Mouse (Mus musculus) limb, embryonic 11.5 days (tissue): ENCODE results near the gene Tedc1. TPM values are rescaled to one million over a fixed set of nuclear protein-coding genes. Genes with fewer than 3 reads are reported as not detected.

ENCODE experiments used
- ATAC-seq: fragments of 200-750 bp; cut with Nextera tagmentation; 2 replicates; pipeline ENCODE4 v1.8.0; 2017; ENCODE audit warnings: low read depth; ENCODE audit not compliant: insufficient number of reproducible peaks, low FRiP score, low TSS enrichment
- DNase-seq: peaks from one replicate; pipeline ENCODE4 v3.0.0-alpha.2; 2015; ENCODE audit warnings: low spot score
- H3K27ac ChIP-seq: fragments of 300-500 bp; sonication (generic); replicated peaks from 2 replicates; pipeline ENCODE4 v1.5.1; 2014; ENCODE audit warnings: low read depth, mild to moderate bottlenecking, low read length
- H3K27me3 ChIP-seq: fragments of 300-500 bp; sonication (generic); 2 replicates; pipeline ENCODE4 v1.6.1; 2014; ENCODE audit warnings: mild to moderate bottlenecking, low read length, mixed read lengths; ENCODE audit not compliant: control insufficient read depth, insufficient read depth
- H3K36me3 ChIP-seq: fragments of 300-500 bp; sonication (generic); 2 replicates; pipeline ENCODE4 v1.6.1; 2014; ENCODE audit warnings: mild to moderate bottlenecking, low read length, moderate library complexity, mixed read lengths; ENCODE audit not compliant: control insufficient read depth, insufficient read depth
- H3K4me1 ChIP-seq: fragments of 300-500 bp; sonication (generic); 2 replicates; pipeline ENCODE4 v1.6.1; 2014; ENCODE audit warnings: low read length, mixed read lengths; ENCODE audit not compliant: control insufficient read depth, insufficient read depth
- H3K4me2 ChIP-seq: fragments of 300-500 bp; sonication (generic); 2 replicates; pipeline ENCODE4 v1.6.1; 2014; ENCODE audit warnings: low read depth, mild to moderate bottlenecking, moderate library complexity; ENCODE audit not compliant: severe bottlenecking
- H3K4me3 ChIP-seq: fragments of 300-500 bp; sonication (generic); 2 replicates; pipeline ENCODE4 v1.5.1; 2014; ENCODE audit warnings: low read depth, low read length
- H3K9ac ChIP-seq: fragments of 300-500 bp; sonication (generic); 2 replicates; pipeline ENCODE4 v1.6.1; 2014; ENCODE audit warnings: mild to moderate bottlenecking, low read length
- H3K9me3 ChIP-seq: fragments of 300-500 bp; sonication (generic); 2 replicates; pipeline ENCODE4 v1.6.1; 2016; ENCODE audit warnings: low read length; ENCODE audit not compliant: control insufficient read depth
- WGBS: fragments of 180-500 bp; shearing (Covaris S2); extraction: QIAGEN DNeasy Blood & Tissue Kit; methylation state at CpG from one replicate; pipeline ENCODE4 v1.1.7; 2014; 5-methylcytosine and 5-hydroxymethylcytosine counted together
- polyA plus RNA-seq: library from polyadenylated mRNA; unstranded; fragments of >200 nt; fragmentation: Nextera tagmentation; extraction: Ambion mirVana; gene quantifications from 2 replicates; pipeline ENCODE4 v1.2.1, GENCODE M21; 2014

Gene Tedc1
- polyA plus RNA-seq, 1 experiment from 2014 or later = 39.9 TPM

GRCm38 (mm10) chr12:113168031-113168536 is 11.9 kb downstream of the Tedc1 start:
- no peak overlapping the region for H3K4me3 ChIP-seq
- H3K36me3 ChIP-seq = peaks cover 5% of the 10 kb centered on the region; the same call in 1 of the 2 replicates
- ATAC-seq (no peak), DNase-seq (no peak)
- WGBS = 84% methylated on average over 9 of the region's 9 CpGs
- no peak overlapping the region for H3K4me2 ChIP-seq
- no peak overlapping the region for H3K9ac ChIP-seq
- H3K4me1 ChIP-seq = no peaks in the 10 kb centered on the region
- H3K27ac ChIP-seq = no peak overlapping the region
- no peaks in the 10 kb centered on the region for H3K27me3 ChIP-seq
- H3K9me3 ChIP-seq = no peaks in the 10 kb centered on the region

- 89% methylated on average over 17 of the region's 18 CpGs for WGBS
- no peak for ATAC-seq
These were observed 20.9 kb downstream of the Tedc1 start for GRCm38 (mm10) chr12:113176960-113177725.

GRCm38 (mm10) chr12:113181020-113181419 is 24.8 kb downstream of the Tedc1 start:
- Histone ChIP-seq H3K27me3 (no peaks in the 10 kb centered on the region), H3K9me3 (no peaks in the 10 kb centered on the region), H3K9ac (no peak overlapping the region), H3K4me3 (no peak overlapping the region), H3K27ac (no peak overlapping the region), H3K36me3 (no peaks in the 10 kb centered on the region), H3K4me1 (0 out of 2 replicates have a peak, but pooled peaks cover under 1% of the 10 kb centered on the region), H3K4me2 (no peak overlapping the region)
- DNase-seq (no peak), ATAC-seq (no peak)
- 62% methylated on average over 4 of the region's 4 CpGs for WGBS

More at GRCm38 (mm10) chr12:113176960-113177725, 20.9 kb downstream of the Tedc1 start:
- H3K27me3 ChIP-seq = no peaks in the 10 kb centered on the region
- no peaks in the 10 kb centered on the region for H3K9me3 ChIP-seq
- H3K4me1 ChIP-seq = no peaks in the 10 kb centered on the region
- H3K27ac ChIP-seq = no peak overlapping the region
- H3K9ac ChIP-seq = no peak overlapping the region
- H3K4me3 ChIP-seq = no peak overlapping the region
- no peak overlapping the region for H3K4me2 ChIP-seq
- H3K36me3 ChIP-seq = no peaks in the 10 kb centered on the region
- no peak for DNase-seq

GRCm38 (mm10) chr12:113184945-113185344 is 28.7 kb downstream of the Tedc1 start:
- Histone ChIP-seq H3K27me3 (peaks cover 7% of the 10 kb centered on the region; the same call in 1 of the 2 replicates), H3K36me3 (no peaks in the 10 kb centered on the region; the same call in 1 of the 2 replicates), H3K27ac (no peak overlapping the region), H3K4me2 (no peak overlapping the region), H3K9ac (no peak overlapping the region), H3K4me3 (no peak overlapping the region), H3K9me3 (no peaks in the 10 kb centered on the region), H3K4me1 (peaks cover 10% of the 10 kb centered on the region; the same call in 1 of the 2 replicates)
- ATAC-seq (no peak), DNase-seq (no peak)
- 67% methylated on average over 5 of the region's 5 CpGs for WGBS

- Histone ChIP-seq H3K27ac (no peak within 1 kb of the TSS), H3K9ac (peak within 1 kb of the TSS; percentile 85), H3K4me1 (peaks cover 10% of the 10 kb centered on the region; the same call in 1 of the 2 replicates), H3K4me2 (peak within 1 kb of the TSS; percentile 89), H3K4me3 (peak within 1 kb of the TSS; percentile 62), H3K9me3 (no peaks in the 10 kb centered on the region), H3K27me3 (peaks cover 7% of the 10 kb centered on the region; the same call in 1 of the 2 replicates), H3K36me3 (no peaks in the 10 kb centered on the region; the same call in 1 of the 2 replicates)
- peak; percentile 57 for ATAC-seq
- WGBS = 1% methylated on average over 63 of the region's 63 CpGs
- DNase-seq = peak; percentile 67
These were observed 29.4 kb downstream of the Tedc1 start, which contains the start of gene Tmem121 for GRCm38 (mm10) chr12:113185442-113186291. Tmem121 (plus strand) TSS chr12:113185930.

GRCm38 (mm10) chr12:113186326-113187010 is 30.2 kb downstream of the Tedc1 start:
- Histone ChIP-seq H3K27ac (no peak overlapping the region), H3K36me3 (no peaks in the 10 kb centered on the region; the same call in 1 of the 2 replicates), H3K4me3 (peak overlapping the region; percentile 62), H3K9me3 (no peaks in the 10 kb centered on the region), H3K9ac (peak overlapping the region; percentile 85), H3K27me3 (peaks cover 7% of the 10 kb centered on the region; the same call in 1 of the 2 replicates), H3K4me2 (peak overlapping the region; percentile 89), H3K4me1 (peaks cover 10% of the 10 kb centered on the region; the same call in 1 of the 2 replicates)
- ATAC-seq (no peak), DNase-seq (no peak)
- 41% methylated on average over 12 of the region's 12 CpGs for WGBS

GRCm38 (mm10) chr12:113187011-113187375 is 30.8 kb downstream of the Tedc1 start:
- peak overlapping the region; percentile 81 for H3K4me2 ChIP-seq
- peaks cover 7% of the 10 kb centered on the region; the same call in 1 of the 2 replicates for H3K27me3 ChIP-seq
- DNase-seq (no peak), ATAC-seq (no peak)
- H3K9ac ChIP-seq = no peak overlapping the region
- H3K4me1 ChIP-seq = peaks cover 10% of the 10 kb centered on the region; the same call in 1 of the 2 replicates
- no peak overlapping the region for H3K27ac ChIP-seq
- H3K4me3 ChIP-seq = no peak overlapping the region
- no peaks in the 10 kb centered on the region; the same call in 1 of the 2 replicates for H3K36me3 ChIP-seq
- no peaks in the 10 kb centered on the region for H3K9me3 ChIP-seq
- WGBS = 46% methylated on average over 4 of the region's 4 CpGs
